Mouse (Mus musculus): Measurements from ENCODE around the gene Ttll8.

- TF ChIP-seq POLR2A (IDR thresholded peaks at IDR 0.05; ENCODE audit: borderline replicate concordance, low read depth, low read length) (no peak), CTCF (IDR thresholded peaks at IDR 0.05; ENCODE audit: low read depth, low read length) (no peak)
These were observed 77.2 kb downstream of the Ttll8 start for GRCm38 (mm10) chr15:88877021-88877400.
